Mouse (Mus musculus) urinary bladder, postnatal 36 days (tissue): Measurements from ENCODE around the gene Gm28710.

Experiments
- DNase-seq, 2 experiments: peaks; one replicate each; pipeline ENCODE4 v3.0.0; 2022; ENCODE audit warnings: low spot score in 2 of 2, mixed read lengths in 1 of 2

The Gm28710 gene

GRCm38 (mm10) chr5:16791243-16791860 is at the start of gene Gm28710:
Gene Gm28710 (plus strand): TSS chr5:16791810.
- DNase-seq = no peak

GRCm38 (mm10) chr5:16777176-16777575 is 14.4 kb upstream of the Gm28710 start:
- DNase-seq = no peak

- no peak for DNase-seq
Observed at GRCm38 (mm10) chr5:16778610-16779172, 12.9 kb upstream of the Gm28710 start.

- DNase-seq = no peak
Observed at GRCm38 (mm10) chr5:16785627-16786026, 6.0 kb upstream of the Gm28710 start.

GRCm38 (mm10) chr5:16794972-16795371 is 3.4 kb downstream of the Gm28710 start:
- DNase-seq = no peak

- DNase-seq = no peak
Observed at GRCm38 (mm10) chr5:16802726-16803125, 11.1 kb downstream of the Gm28710 start.

GRCm38 (mm10) chr5:16838991-16839390 is 47.4 kb downstream of the Gm28710 start:
- DNase-seq = no peak

- DNase-seq = peak; percentile 31 to 32
Observed at GRCm38 (mm10) chr5:16869309-16869915, 77.8 kb downstream of the Gm28710 start.

- no peak for DNase-seq
Observed at GRCm38 (mm10) chr5:16894161-16894560, 102.6 kb downstream of the Gm28710 start.

- DNase-seq = no peak
Observed at GRCm38 (mm10) chr5:16919791-16920190, 128.2 kb downstream of the Gm28710 start.

GRCm38 (mm10) chr5:16922473-16922872 is 130.9 kb downstream of the Gm28710 start:
- DNase-seq = no peak
